Mouse (Mus musculus) hindbrain, embryonic 11.5 days (tissue): ENCODE data around the gene Nfkbid. TPM values are rescaled to one million over a fixed set of nuclear protein-coding genes. Genes with fewer than 3 reads are reported as not detected.

ENCODE experiments used
- ATAC-seq: fragments of 200-750 bp; cut with Nextera tagmentation; 2 replicates; pipeline ENCODE4 v1.8.0; 2017; ENCODE audit warnings: mild to moderate bottlenecking, moderate TSS enrichment, moderate library complexity; ENCODE audit not compliant: low FRiP score
- DNase-seq: peaks from one replicate; pipeline ENCODE4 v3.0.0-alpha.2; 2015; ENCODE audit warnings: low spot score
- H3K27ac ChIP-seq: fragments of 300-500 bp; sonication (generic); 2 replicates; pipeline ENCODE4 v1.5.1; 2014; ENCODE audit warnings: mild to moderate bottlenecking, low read depth, low read length
- H3K27me3 ChIP-seq: fragments of 300-500 bp; sonication (generic); 2 replicates; pipeline ENCODE4 v1.6.1; 2014; ENCODE audit warnings: mild to moderate bottlenecking, low read length, moderate library complexity, mixed read lengths; ENCODE audit not compliant: control insufficient read depth, insufficient read depth
- H3K36me3 ChIP-seq: fragments of 300-500 bp; sonication (generic); 2 replicates; pipeline ENCODE4 v1.6.1; 2014; ENCODE audit warnings: mild to moderate bottlenecking, low read length, moderate library complexity, mixed read lengths; ENCODE audit not compliant: control insufficient read depth, insufficient read depth
- H3K4me1 ChIP-seq: fragments of 300-500 bp; sonication (generic); replicated peaks from 2 replicates; pipeline ENCODE4 v1.6.1; 2014; ENCODE audit warnings: low read length, mixed read lengths; ENCODE audit not compliant: control insufficient read depth, insufficient read depth
- H3K4me2 ChIP-seq: fragments of 300-500 bp; sonication (generic); replicated peaks from 2 replicates; pipeline ENCODE4 v1.6.1; 2014; ENCODE audit warnings: mild to moderate bottlenecking, low read depth, low read length
- H3K4me3 ChIP-seq: fragments of 300-500 bp; sonication (generic); 2 replicates; pipeline ENCODE4 v1.5.1; 2014; ENCODE audit warnings: low read depth, low read length
- H3K9ac ChIP-seq: fragments of 300-500 bp; sonication (generic); 2 replicates; pipeline ENCODE4 v1.6.1; 2014; ENCODE audit warnings: low read depth, low read length
- H3K9me3 ChIP-seq: fragments of 300-500 bp; sonication (generic); 2 replicates; pipeline ENCODE4 v1.6.1; 2016; ENCODE audit warnings: low read length; ENCODE audit not compliant: control insufficient read depth
- WGBS: fragments of 180-500 bp; shearing (Covaris S2); extraction: QIAGEN DNeasy Blood & Tissue Kit; methylation state at CpG from one replicate; pipeline ENCODE4 v1.1.7; 2014; 5-methylcytosine and 5-hydroxymethylcytosine counted together
- polyA plus RNA-seq: library from polyadenylated mRNA; unstranded; fragments of >200 nt; fragmentation: Nextera tagmentation; extraction: Ambion mirVana; gene quantifications from 2 replicates; pipeline ENCODE4 v1.2.1, GENCODE M21; 2014

Nfkbid gene
- polyA plus RNA-seq, 1 experiment from 2014 or later: 1.8 TPM

GRCm38 (mm10) chr7:30453327-30453726 is 31.8 kb downstream of the Nfkbid start:
- H3K4me3 ChIP-seq: peak overlapping the region; percentile 35; the same call in 1 of the 2 replicates
- peaks cover 63% of the 10 kb centered on the region for H3K27me3 ChIP-seq
- no peak for DNase-seq
- 0 out of 2 replicates have a peak overlapping the region, but pooled peaks have one; percentile 19 for H3K9ac ChIP-seq
- peak overlapping the region; percentile 35 for H3K4me2 ChIP-seq
- H3K4me1 ChIP-seq: peaks cover 12% of the 10 kb centered on the region
- WGBS: 18% methylated on average over 25 of the region's 25 CpGs
- H3K9me3 ChIP-seq: no peaks in the 10 kb centered on the region
- H3K27ac ChIP-seq: no peak overlapping the region
- no peak for ATAC-seq
- H3K36me3 ChIP-seq: no peaks in the 10 kb centered on the region

- Histone ChIP-seq H3K27ac (no peak overlapping the region), H3K36me3 (no peaks in the 10 kb centered on the region), H3K9me3 (no peaks in the 10 kb centered on the region), H3K4me1 (peaks cover 12% of the 10 kb centered on the region), H3K9ac (0 out of 2 replicates have a peak overlapping the region, but pooled peaks have one; percentile 19), H3K27me3 (peaks cover 65% of the 10 kb centered on the region), H3K4me3 (peak overlapping the region; percentile 35), H3K4me2 (peak overlapping the region; percentile 35)
- WGBS: 2% methylated on average over 24 of the region's 25 CpGs
- DNase-seq: no peak
- ATAC-seq: no peak
Measured at GRCm38 (mm10) chr7:30453766-30454165, 32.2 kb downstream of the Nfkbid start.

- peak overlapping the region; percentile 35 for H3K4me2 ChIP-seq
- H3K9me3 ChIP-seq: no peaks in the 10 kb centered on the region
- peaks cover 69% of the 10 kb centered on the region for H3K27me3 ChIP-seq
- no peak overlapping the region for H3K9ac ChIP-seq
- DNase-seq: no peak
- H3K4me3 ChIP-seq: peak overlapping the region; percentile 35
- no peak for ATAC-seq
- WGBS: 9% methylated on average over 6 of the region's 6 CpGs
- H3K4me1 ChIP-seq: peaks cover 12% of the 10 kb centered on the region
- no peaks in the 10 kb centered on the region for H3K36me3 ChIP-seq
- H3K27ac ChIP-seq: no peak overlapping the region
Measured at GRCm38 (mm10) chr7:30454259-30454658, 32.7 kb downstream of the Nfkbid start.

- no peaks in the 10 kb centered on the region for H3K36me3 ChIP-seq
- H3K27me3 ChIP-seq: peaks cover 79% of the 10 kb centered on the region
- H3K9ac ChIP-seq: peak overlapping the region; percentile 48
- WGBS: 3% methylated on average over 9 of the region's 9 CpGs
- ATAC-seq: no peak
- H3K27ac ChIP-seq: peak overlapping the region; percentile 58
- DNase-seq: no peak
- H3K9me3 ChIP-seq: no peaks in the 10 kb centered on the region
- H3K4me3 ChIP-seq: peak overlapping the region; percentile 35
- peak overlapping the region; percentile 50 for H3K4me2 ChIP-seq
- peaks cover 12% of the 10 kb centered on the region for H3K4me1 ChIP-seq
Measured at GRCm38 (mm10) chr7:30456487-30456886, 35.0 kb downstream of the Nfkbid start.

GRCm38 (mm10) chr7:30456911-30457628 is 35.5 kb downstream of the Nfkbid start:
- ATAC-seq: peak; percentile 46
- H3K4me3 ChIP-seq: peak overlapping the region; percentile 35
- peaks cover 12% of the 10 kb centered on the region for H3K4me1 ChIP-seq
- WGBS: under 1% methylated on average over 31 of the region's 31 CpGs
- H3K9ac ChIP-seq: peak overlapping the region; percentile 48
- peak overlapping the region; percentile 58 for H3K27ac ChIP-seq
- peak overlapping the region; percentile 50 for H3K4me2 ChIP-seq
- DNase-seq: peak; percentile 58
- no peaks in the 10 kb centered on the region for H3K36me3 ChIP-seq
- peaks cover 79% of the 10 kb centered on the region for H3K27me3 ChIP-seq
- no peaks in the 10 kb centered on the region for H3K9me3 ChIP-seq

- peak within 1 kb of the TSS; percentile 48 for H3K9ac ChIP-seq
- H3K27me3 ChIP-seq: peaks cover 80% of the 10 kb centered on the region
- ATAC-seq (peak; percentile 91), DNase-seq (peak; percentile 81)
- H3K4me2 ChIP-seq: peak within 1 kb of the TSS; percentile 50
- H3K9me3 ChIP-seq: no peaks in the 10 kb centered on the region
- no peaks in the 10 kb centered on the region for H3K36me3 ChIP-seq
- WGBS: 2% methylated on average over 16 of the region's 16 CpGs
- H3K27ac ChIP-seq: peak within 1 kb of the TSS; percentile 79
- H3K4me1 ChIP-seq: peaks cover 12% of the 10 kb centered on the region
- H3K4me3 ChIP-seq: peak within 1 kb of the TSS; percentile 35
Measured at GRCm38 (mm10) chr7:30457629-30458330, 36.2 kb downstream of the Nfkbid start, which contains the start of the genes Kirrel2 and Nphs1. Kirrel2 (minus strand) TSS chr7:30457690. Nphs1 (plus strand) TSS chr7:30458315.

- Histone ChIP-seq H3K27me3 (peaks cover 76% of the 10 kb centered on the region), H3K27ac (no peak overlapping the region), H3K9me3 (no peaks in the 10 kb centered on the region), H3K4me3 (no peak overlapping the region), H3K9ac (no peak overlapping the region), H3K4me1 (peaks cover 12% of the 10 kb centered on the region), H3K36me3 (no peaks in the 10 kb centered on the region), H3K4me2 (no peak overlapping the region)
- DNase-seq: no peak
- WGBS: 29% methylated on average over 6 of the region's 6 CpGs
- no peak for ATAC-seq
Measured at GRCm38 (mm10) chr7:30459484-30459883, 38.0 kb downstream of the Nfkbid start.

- H3K9me3 ChIP-seq: no peaks in the 10 kb centered on the region
- H3K9ac ChIP-seq: no peak overlapping the region
- H3K4me1 ChIP-seq: peaks cover 10% of the 10 kb centered on the region
- DNase-seq (no peak), ATAC-seq (no peak)
- H3K4me3 ChIP-seq: no peak overlapping the region
- no peaks in the 10 kb centered on the region for H3K36me3 ChIP-seq
- WGBS: 25% methylated on average over 7 of the region's 7 CpGs
- no peak overlapping the region for H3K4me2 ChIP-seq
- H3K27ac ChIP-seq: no peak overlapping the region
- peaks cover 76% of the 10 kb centered on the region for H3K27me3 ChIP-seq
Measured at GRCm38 (mm10) chr7:30463568-30463967, 42.0 kb downstream of the Nfkbid start.
